Mouse (Mus musculus): ENCODE data around the gene Gm28038. TPM values are rescaled to one million over a fixed set of nuclear protein-coding genes. Genes with fewer than 3 reads are reported as not detected.

Gm28038 gene
- polyA plus RNA-seq, 1 experiment = not detected

- Histone ChIP-seq H3K4me1 (ENCODE audit: control insufficient read depth, insufficient read depth, low read length) (peaks cover 5% of the 10 kb centered on the region; the same call in 1 of the 2 replicates), H3K4me3 (replicated peaks; ENCODE audit: control insufficient read depth, low read depth, low read length) (peak within 1 kb of the TSS; percentile 10), H3K27ac (ENCODE audit: control insufficient read depth, insufficient read depth, low read depth, low read length, poor library complexity) (peak within 1 kb of the TSS; percentile 43)
- 56% methylated on average over 2 of the region's 2 CpGs for WGBS
- no peak for TF ChIP-seq CTCF (IDR thresholded peaks at IDR 0.05; ENCODE audit: control insufficient read depth, insufficient read depth, low read length)
- no peak for TF ChIP-seq POLR2A (IDR thresholded peaks at IDR 0.05; ENCODE audit: borderline replicate concordance, control insufficient read depth, low read depth, low read length)
Measured at GRCm38 (mm10) chr2:30240267-30240666, 40.6 kb upstream of the Gm28038 start, which contains the start of gene Gm28035. Gene Gm28035, plus strand, starts transcription at chr2:30240567.

- Histone ChIP-seq H3K27ac (ENCODE audit: control insufficient read depth, insufficient read depth, low read depth, low read length, poor library complexity) (no peak overlapping the region), H3K4me3 (replicated peaks; ENCODE audit: control insufficient read depth, low read depth, low read length) (no peak overlapping the region), H3K4me1 (ENCODE audit: control insufficient read depth, insufficient read depth, low read length) (peaks cover 8% of the 10 kb centered on the region)
- 68% methylated on average over 4 of the region's 4 CpGs for WGBS
- TF ChIP-seq CTCF (IDR thresholded peaks at IDR 0.05; ENCODE audit: control insufficient read depth, insufficient read depth, low read length) (no peak), POLR2A (IDR thresholded peaks at IDR 0.05; ENCODE audit: borderline replicate concordance, control insufficient read depth, low read depth, low read length) (no peak)
Measured at GRCm38 (mm10) chr2:30242509-30242908, 38.3 kb upstream of the Gm28038 start.

GRCm38 (mm10) chr2:30243391-30243790, 37.5 kb upstream of the Gm28038 start:
- Histone ChIP-seq H3K4me3 (replicated peaks; ENCODE audit: control insufficient read depth, low read depth, low read length) (no peak overlapping the region), H3K4me1 (ENCODE audit: control insufficient read depth, insufficient read depth, low read length) (peaks cover 8% of the 10 kb centered on the region), H3K27ac (ENCODE audit: control insufficient read depth, insufficient read depth, low read depth, low read length, poor library complexity) (no peak overlapping the region)
- TF ChIP-seq POLR2A (IDR thresholded peaks at IDR 0.05; ENCODE audit: borderline replicate concordance, control insufficient read depth, low read depth, low read length) (no peak), CTCF (IDR thresholded peaks at IDR 0.05; ENCODE audit: control insufficient read depth, insufficient read depth, low read length) (no peak)
- 91% methylated on average over 4 of the region's 4 CpGs for WGBS

- no peak overlapping the region for H3K4me3 ChIP-seq (replicated peaks; ENCODE audit: control insufficient read depth, low read depth, low read length)
- WGBS = 82% methylated on average over 7 of the region's 7 CpGs
- TF ChIP-seq CTCF (IDR thresholded peaks at IDR 0.05; ENCODE audit: control insufficient read depth, insufficient read depth, low read length) (no peak), POLR2A (IDR thresholded peaks at IDR 0.05; ENCODE audit: borderline replicate concordance, control insufficient read depth, low read depth, low read length) (no peak)
- no peak overlapping the region for H3K27ac ChIP-seq (ENCODE audit: control insufficient read depth, insufficient read depth, low read depth, low read length, poor library complexity)
- H3K4me1 ChIP-seq (ENCODE audit: control insufficient read depth, insufficient read depth, low read length) = peaks cover 4% of the 10 kb centered on the region
Measured at GRCm38 (mm10) chr2:30244595-30245178, 36.2 kb upstream of the Gm28038 start.

- Histone ChIP-seq H3K4me3 (replicated peaks; ENCODE audit: control insufficient read depth, low read depth, low read length) (no peak overlapping the region), H3K27ac (ENCODE audit: control insufficient read depth, insufficient read depth, low read depth, low read length, poor library complexity) (no peak overlapping the region), H3K4me1 (ENCODE audit: control insufficient read depth, insufficient read depth, low read length) (peaks cover 12% of the 10 kb centered on the region)
- 91% methylated on average over 5 of the region's 5 CpGs for WGBS
- TF ChIP-seq CTCF (IDR thresholded peaks at IDR 0.05; ENCODE audit: control insufficient read depth, insufficient read depth, low read length) (no peak), POLR2A (IDR thresholded peaks at IDR 0.05; ENCODE audit: borderline replicate concordance, control insufficient read depth, low read depth, low read length) (no peak)
Measured at GRCm38 (mm10) chr2:30247036-30247435, 33.8 kb upstream of the Gm28038 start.

GRCm38 (mm10) chr2:30247681-30248080, 33.2 kb upstream of the Gm28038 start:
- no peak overlapping the region for H3K4me3 ChIP-seq (replicated peaks; ENCODE audit: control insufficient read depth, low read depth, low read length)
- no peak overlapping the region for H3K27ac ChIP-seq (ENCODE audit: control insufficient read depth, insufficient read depth, low read depth, low read length, poor library complexity)
- H3K4me1 ChIP-seq (ENCODE audit: control insufficient read depth, insufficient read depth, low read length) = peaks cover 16% of the 10 kb centered on the region
- WGBS = 78% methylated on average over 4 of the region's 4 CpGs
- TF ChIP-seq CTCF (IDR thresholded peaks at IDR 0.05; ENCODE audit: control insufficient read depth, insufficient read depth, low read length) = no peak
- no peak for TF ChIP-seq POLR2A (IDR thresholded peaks at IDR 0.05; ENCODE audit: borderline replicate concordance, control insufficient read depth, low read depth, low read length)

GRCm38 (mm10) chr2:30249182-30249581, 31.7 kb upstream of the Gm28038 start:
- TF ChIP-seq CTCF (IDR thresholded peaks at IDR 0.05; ENCODE audit: control insufficient read depth, insufficient read depth, low read length) (no peak), POLR2A (IDR thresholded peaks at IDR 0.05; ENCODE audit: borderline replicate concordance, control insufficient read depth, low read depth, low read length) (no peak)
- H3K27ac ChIP-seq (ENCODE audit: control insufficient read depth, insufficient read depth, low read depth, low read length, poor library complexity) = no peak overlapping the region
- H3K4me3 ChIP-seq (replicated peaks; ENCODE audit: control insufficient read depth, low read depth, low read length) = no peak overlapping the region
- WGBS = 96% methylated on average over 3 of the region's 3 CpGs
- peaks cover 19% of the 10 kb centered on the region for H3K4me1 ChIP-seq (ENCODE audit: control insufficient read depth, insufficient read depth, low read length)

GRCm38 (mm10) chr2:30250166-30251128, 30.4 kb upstream of the Gm28038 start:
- H3K4me3 ChIP-seq (replicated peaks; ENCODE audit: control insufficient read depth, low read depth, low read length) = no peak overlapping the region
- WGBS = 85% methylated on average over 10 of the region's 10 CpGs
- TF ChIP-seq CTCF (IDR thresholded peaks at IDR 0.05; ENCODE audit: control insufficient read depth, insufficient read depth, low read length) = no peak
- TF ChIP-seq POLR2A (IDR thresholded peaks at IDR 0.05; ENCODE audit: borderline replicate concordance, control insufficient read depth, low read depth, low read length) = no peak
- H3K4me1 ChIP-seq (ENCODE audit: control insufficient read depth, insufficient read depth, low read length) = peaks cover 19% of the 10 kb centered on the region
- H3K27ac ChIP-seq (ENCODE audit: control insufficient read depth, insufficient read depth, low read depth, low read length, poor library complexity) = no peak overlapping the region

Data from bone marrow, adult 2 months (tissue).